Mouse (Mus musculus) brain, embryonic 14.5 days (tissue): Measurements from ENCODE around the gene Coro1b.

Source experiments
- CTCF ChIP-seq: fragments of 200-500 bp; IDR thresholded peaks from 2 replicates; pipeline ENCODE4 v1.5.1; 2012; ENCODE audit warnings: inconsistent platforms, mild to moderate bottlenecking, moderate library complexity, borderline replicate concordance; ENCODE audit not compliant: insufficient read depth, insufficient read length; ENCODE audit errors: extremely low read depth
- POLR2A ChIP-seq: fragments of 200-500 bp; IDR thresholded peaks from 2 replicates; pipeline ENCODE4 v1.6.1; 2012; ENCODE audit warnings: mild to moderate bottlenecking, inconsistent platforms, borderline replicate concordance; ENCODE audit not compliant: poor library complexity, insufficient read depth, insufficient read length, severe bottlenecking; ENCODE audit errors: extremely low read depth

DNA sequence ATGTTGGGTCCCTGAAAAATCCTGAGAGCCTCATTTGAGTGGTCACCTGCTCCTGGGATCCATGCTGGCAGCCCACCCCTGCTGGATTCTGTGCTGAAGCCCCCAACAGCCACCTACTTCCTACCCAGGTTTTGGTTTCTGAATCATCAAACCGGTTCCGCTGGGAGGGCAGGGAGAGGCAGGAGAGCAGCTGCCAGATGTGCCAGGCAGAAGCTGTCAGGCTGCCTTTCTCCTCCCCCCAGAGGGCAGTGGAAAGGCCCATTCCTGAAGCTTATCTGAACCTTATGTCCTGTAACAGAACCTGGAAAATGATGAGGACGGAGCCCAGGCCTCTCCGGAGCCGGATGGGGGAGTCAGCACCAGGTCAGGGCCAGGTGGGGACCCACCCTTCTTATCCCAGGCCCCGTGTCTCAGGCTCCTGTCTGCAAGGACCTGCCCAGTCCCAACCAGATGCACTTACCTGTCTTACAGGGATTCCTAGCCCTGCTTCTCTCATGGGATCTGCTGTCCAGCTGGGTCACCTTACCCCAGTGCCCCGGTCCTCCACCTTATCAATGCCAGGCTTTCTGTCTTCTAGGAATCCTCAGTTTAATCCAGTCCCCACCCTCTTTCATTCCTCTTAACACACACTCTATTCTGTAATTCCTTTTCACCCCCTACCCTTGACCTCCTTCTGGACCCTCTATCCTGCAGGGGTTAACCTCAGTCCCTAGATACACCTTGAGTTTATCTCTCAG, 21.5 kb upstream of the Coro1b start:
- TF ChIP-seq CTCF (no peak), POLR2A (no peak)
